Mouse (Mus musculus) NIH3T3 (cell line): ENCODE results near the gene Mrpl55.
"Not testable (repeated sequence)": the region's sequence is repeated elsewhere in the genome, so short reads cannot be mapped to it uniquely, and the experiment has no call there.

ENCODE experiments used
- DNase-seq: peaks from one replicate; pipeline ENCODE4 v3.0.0-alpha.2; 2012; ENCODE audit warnings: low read depth

The Mrpl55 gene

GRCm38 (mm10) chr11:59192059-59192386, 10.3 kb upstream of the Mrpl55 start, which contains the start of gene Guk1:
Guk1 (minus strand) TSS chr11:59192212.
- DNase-seq = no peak

GRCm38 (mm10) chr11:59196230-59196629, 6.1 kb upstream of the Mrpl55 start:
- no peak for DNase-seq

GRCm38 (mm10) chr11:59201216-59202002, 877 bp upstream of the Mrpl55 start:
- DNase-seq = no peak

GRCm38 (mm10) chr11:59208153-59208831, 6.0 kb downstream of the Mrpl55 start, which contains the start of gene 2310033P09Rik:
2310033P09Rik (plus strand) TSS chr11:59208321.
- DNase-seq = peak; percentile 98

GRCm38 (mm10) chr11:59209003-59209441, 6.7 kb downstream of the Mrpl55 start:
- DNase-seq = peak; percentile 80

- peak; percentile 28 for DNase-seq
These were observed 7.3 kb downstream of the Mrpl55 start for GRCm38 (mm10) chr11:59209580-59209979.

GRCm38 (mm10) chr11:59210020-59210419, 7.7 kb downstream of the Mrpl55 start:
- DNase-seq = no peak

GRCm38 (mm10) chr11:59211561-59211960, 9.3 kb downstream of the Mrpl55 start:
- DNase-seq = not testable (repeated sequence)

GRCm38 (mm10) chr11:59212320-59212719, 10.0 kb downstream of the Mrpl55 start:
- DNase-seq = not testable (repeated sequence)

GRCm38 (mm10) chr11:59212892-59213494, 10.7 kb downstream of the Mrpl55 start:
- no peak for DNase-seq

- DNase-seq = no peak
These were observed 14.7 kb downstream of the Mrpl55 start for GRCm38 (mm10) chr11:59216955-59217354.

- no peak for DNase-seq
These were observed 16.2 kb downstream of the Mrpl55 start for GRCm38 (mm10) chr11:59218389-59218998.

GRCm38 (mm10) chr11:59219064-59219463, 16.8 kb downstream of the Mrpl55 start:
- DNase-seq = peak; percentile 45

GRCm38 (mm10) chr11:59221604-59222003, 19.3 kb downstream of the Mrpl55 start:
- DNase-seq = no peak

- no peak for DNase-seq
These were observed 20.0 kb downstream of the Mrpl55 start for GRCm38 (mm10) chr11:59222306-59222705.

GRCm38 (mm10) chr11:59224025-59224424, 21.7 kb downstream of the Mrpl55 start:
- no peak for DNase-seq

- DNase-seq = no peak
These were observed 22.2 kb downstream of the Mrpl55 start for GRCm38 (mm10) chr11:59224470-59224869.

GRCm38 (mm10) chr11:59225167-59225566, 22.9 kb downstream of the Mrpl55 start:
- no peak for DNase-seq

- peak; percentile 54 for DNase-seq
These were observed 24.0 kb downstream of the Mrpl55 start for GRCm38 (mm10) chr11:59226251-59226650.

- peak; percentile 60 for DNase-seq
These were observed 24.7 kb downstream of the Mrpl55 start for GRCm38 (mm10) chr11:59226787-59227603.

- no peak for DNase-seq
These were observed 25.4 kb downstream of the Mrpl55 start for GRCm38 (mm10) chr11:59227604-59228121.
